Mouse (Mus musculus) heart, postnatal 0 days (tissue): ENCODE measurements around the gene Selp. TPM values are rescaled to one million over a fixed set of nuclear protein-coding genes. Genes with fewer than 3 reads are reported as not detected.

Experiments
- ATAC-seq: fragments of 200-750 bp; cut with Nextera tagmentation; 2 replicates; pipeline ENCODE4 v1.8.0; 2017; ENCODE audit warnings: low read depth, moderate number of reproducible peaks, moderate library complexity; ENCODE audit not compliant: insufficient read depth
- DNase-seq: peaks from one replicate; pipeline ENCODE4 v3.0.0-alpha.2; 2016; ENCODE audit warnings: low spot score
- H3K27ac ChIP-seq: fragments of 300-500 bp; sonication (generic); 2 replicates; pipeline ENCODE4 v1.5.1; 2014; ENCODE audit warnings: low read depth, mild to moderate bottlenecking
- H3K27me3 ChIP-seq: fragments of 300-500 bp; sonication (generic); 2 replicates; pipeline ENCODE4 v1.6.1; 2014; ENCODE audit warnings: low read length, mixed read lengths; ENCODE audit not compliant: control insufficient read depth, insufficient read depth
- H3K36me3 ChIP-seq: fragments of 300-500 bp; sonication (generic); replicated peaks from 2 replicates; pipeline ENCODE4 v1.6.1; 2014; ENCODE audit warnings: low read length, mixed read lengths; ENCODE audit not compliant: control insufficient read depth, insufficient read depth
- H3K4me1 ChIP-seq: fragments of 300-500 bp; sonication (generic); 2 replicates; pipeline ENCODE4 v1.6.1; 2014; ENCODE audit warnings: antibody characterized with exemption; ENCODE audit not compliant: control insufficient read depth, insufficient read depth
- H3K4me2 ChIP-seq: fragments of 300-500 bp; sonication (generic); 2 replicates; pipeline ENCODE4 v1.6.1; 2014; ENCODE audit warnings: low read depth, mild to moderate bottlenecking, low read length, moderate library complexity
- H3K4me3 ChIP-seq: fragments of 300-500 bp; sonication (generic); 2 replicates; pipeline ENCODE4 v1.5.1; 2014; ENCODE audit warnings: low read depth, low read length
- H3K9ac ChIP-seq: fragments of 300-500 bp; sonication (generic); replicated peaks from 2 replicates; pipeline ENCODE4 v1.6.1; 2014; ENCODE audit warnings: low read depth, low read length, mixed read lengths
- H3K9me3 ChIP-seq: fragments of 300-500 bp; sonication (generic); replicated peaks from 2 replicates; pipeline ENCODE4 v1.6.1; 2016; ENCODE audit warnings: low read length; ENCODE audit not compliant: control insufficient read depth
- CTCF ChIP-seq: IDR thresholded peaks from 2 replicates; pipeline ENCODE4 v1.5.1; 2016; ENCODE audit warnings: antibody characterized with exemption, control low read depth, low read depth
- EP300 ChIP-seq: IDR thresholded peaks from 2 replicates; pipeline ENCODE4 v1.6.1; 2016; ENCODE audit warnings: antibody characterized with exemption, low read depth
- WGBS: fragments of 180-500 bp; shearing (Covaris S2); extraction: QIAGEN DNeasy Blood & Tissue Kit; methylation state at CpG from one replicate; pipeline ENCODE4 v1.1.7; 2014; 5-methylcytosine and 5-hydroxymethylcytosine counted together
- polyA plus RNA-seq: library from polyadenylated mRNA; unstranded; fragments of >200 nt; fragmentation: Nextera tagmentation; extraction: Ambion mirVana; gene quantifications from 2 replicates; pipeline ENCODE4 v1.2.1, GENCODE M21; 2015
- total RNA-seq: library from RNA; depleted of rRNA; stranded (reverse); fragments of >200 nt; gene quantifications from 2 replicates; pipeline ENCODE4 v1.2.3, GENCODE M21; 2014; ENCODE audit warnings: low replicate concordance

The Selp gene
- total and polyA plus RNA-seq, 2 experiments from 2014 or later = 0.51 TPM; not detected in 1

- WGBS = 54% methylated on average over 6 of the region's 6 CpGs
- no peaks in the 10 kb centered on the region for H3K27me3 ChIP-seq
- no peaks in the 10 kb centered on the region for H3K36me3 ChIP-seq
- no peaks in the 10 kb centered on the region for H3K9me3 ChIP-seq
- H3K4me3 ChIP-seq = no peak overlapping the region
- H3K27ac ChIP-seq = no peak overlapping the region
- peaks cover 5% of the 10 kb centered on the region; the same call in 1 of the 2 replicates for H3K4me1 ChIP-seq
- TF ChIP-seq CTCF = no peak
- DNase-seq (no peak), ATAC-seq (no peak)
- no peak overlapping the region for H3K9ac ChIP-seq
- H3K4me2 ChIP-seq = no peak overlapping the region
Observed at GRCm38 (mm10) chr1:164134101-164134500, 19.0 kb downstream of the Selp start.

GRCm38 (mm10) chr1:164135360-164135759, 20.3 kb downstream of the Selp start:
- Histone ChIP-seq H3K9ac (no peak overlapping the region), H3K9me3 (no peaks in the 10 kb centered on the region), H3K4me3 (no peak overlapping the region), H3K27ac (no peak overlapping the region), H3K4me1 (peaks cover 5% of the 10 kb centered on the region; the same call in 1 of the 2 replicates), H3K4me2 (no peak overlapping the region), H3K36me3 (no peaks in the 10 kb centered on the region), H3K27me3 (no peaks in the 10 kb centered on the region)
- TF ChIP-seq CTCF (no peak), EP300 (no peak)
- ATAC-seq (peak; percentile 27; the same call in 1 of the 2 replicates), DNase-seq (no peak)
- 25% methylated on average over 5 of the region's 5 CpGs for WGBS

- DNase-seq (no peak), ATAC-seq (0 out of 2 replicates have a peak, but pooled peaks have one; percentile 17)
- Histone ChIP-seq H3K4me2 (no peak overlapping the region), H3K4me1 (peaks cover 5% of the 10 kb centered on the region; the same call in 1 of the 2 replicates), H3K27me3 (no peaks in the 10 kb centered on the region), H3K4me3 (no peak overlapping the region), H3K27ac (no peak overlapping the region), H3K9me3 (no peaks in the 10 kb centered on the region), H3K36me3 (no peaks in the 10 kb centered on the region), H3K9ac (no peak overlapping the region)
- 41% methylated on average over 11 of the region's 11 CpGs for WGBS
- TF ChIP-seq EP300 (no peak), CTCF (no peak)
Observed at GRCm38 (mm10) chr1:164135960-164136359, 20.9 kb downstream of the Selp start.

GRCm38 (mm10) chr1:164136636-164137035, 21.6 kb downstream of the Selp start:
- no peak overlapping the region for H3K4me3 ChIP-seq
- peaks cover 5% of the 10 kb centered on the region; the same call in 1 of the 2 replicates for H3K4me1 ChIP-seq
- ATAC-seq (no peak), DNase-seq (no peak)
- TF ChIP-seq EP300 (no peak), CTCF (no peak)
- no peak overlapping the region for H3K9ac ChIP-seq
- no peak overlapping the region for H3K4me2 ChIP-seq
- H3K27me3 ChIP-seq = no peaks in the 10 kb centered on the region
- no peaks in the 10 kb centered on the region for H3K36me3 ChIP-seq
- no peaks in the 10 kb centered on the region for H3K9me3 ChIP-seq
- no peak overlapping the region for H3K27ac ChIP-seq
- WGBS = 54% methylated on average over 6 of the region's 6 CpGs

- 4% methylated on average over 5 of the region's 5 CpGs for WGBS
- ATAC-seq (peak; percentile 72), DNase-seq (peak; percentile 62)
- Histone ChIP-seq H3K36me3 (no peaks in the 10 kb centered on the region), H3K27ac (no peak overlapping the region), H3K27me3 (no peaks in the 10 kb centered on the region), H3K9ac (no peak overlapping the region), H3K4me1 (peaks cover 5% of the 10 kb centered on the region; the same call in 1 of the 2 replicates), H3K4me3 (no peak overlapping the region), H3K4me2 (peak overlapping the region; percentile 43; the same call in 1 of the 2 replicates), H3K9me3 (no peaks in the 10 kb centered on the region)
- TF ChIP-seq CTCF = peak; percentile 86
- no peak for TF ChIP-seq EP300
Observed at GRCm38 (mm10) chr1:164138365-164139130, 23.5 kb downstream of the Selp start.

- H3K4me3 ChIP-seq = no peak overlapping the region
- no peak overlapping the region for H3K9ac ChIP-seq
- H3K4me2 ChIP-seq = no peak overlapping the region
- TF ChIP-seq EP300 (no peak), CTCF (no peak)
- no peaks in the 10 kb centered on the region for H3K36me3 ChIP-seq
- H3K9me3 ChIP-seq = no peaks in the 10 kb centered on the region
- H3K27me3 ChIP-seq = no peaks in the 10 kb centered on the region
- DNase-seq (no peak), ATAC-seq (no peak)
- no peak overlapping the region for H3K27ac ChIP-seq
- peaks cover 5% of the 10 kb centered on the region; the same call in 1 of the 2 replicates for H3K4me1 ChIP-seq
- WGBS = 54% methylated on average over 4 of the region's 4 CpGs
Observed at GRCm38 (mm10) chr1:164139464-164139863, 24.4 kb downstream of the Selp start.
